Comparison of ENCODE assay signal across 24 mouse cellular contexts in genomic region chr11:18371304-18371703, GRCm38 (mm10).
DNase-seq lines count a peak whose midpoint lies in the region; ATAC-seq lines count a peak whose summit lies in the region.
"Had no signal": no experiment of that assay in that cellular context is flagged by ENCODE, and none has a peak within 500 bp of the region (broad histone marks: within the 10 kb centered on the region; RNA-seq: fewer than 3 reads in every experiment).

No protein-coding gene starts in this region.

- H3K4me2 ChIP-seq in hindbrain, embryonic 11.5 days (replicated peaks; ENCODE audit: low read depth, low read length): no peak overlapping the region
- H3K4me2 ChIP-seq: embryonic facial prominence, embryonic 12.5 days; embryonic facial prominence, embryonic 15.5 days; heart, embryonic 11.5 days; hindbrain, embryonic 14.5 days had no signal

- WGBS in hindbrain, embryonic 10.5 days: 15% methylated on average over 3 of the region's 3 CpGs
- WGBS in hindbrain, embryonic 11.5 days: 7% methylated on average over 3 of the region's 3 CpGs

- H3K36me3 ChIP-seq in hindbrain, embryonic 10.5 days: no peaks in the 10 kb centered on the region
- no peaks in the 10 kb centered on the region for H3K36me3 ChIP-seq in hindbrain, embryonic 11.5 days (ENCODE audit: control insufficient read depth, insufficient read depth, low read length)
- H3K36me3 ChIP-seq: embryonic facial prominence, embryonic 12.5 days; embryonic facial prominence, embryonic 15.5 days; G1E had no signal

- ATAC-seq in hindbrain, embryonic 11.5 days (ENCODE audit: low FRiP score): no peak
- no peak for ATAC-seq in cerebellum, adult (ENCODE audit: insufficient number of reproducible peaks, low FRiP score, low TSS enrichment)
- ATAC-seq: activated CD4-positive, CD25-positive, alpha-beta regulatory T cell, adult 4 months; CD4-positive, CD25-positive, alpha-beta regulatory T cell, adult 4 months; forebrain, embryonic 14.5 days; forebrain, postnatal 0 days; hindbrain, postnatal 0 days; inflammation-experienced regulatory T-cells, adult 6 months; intestine, embryonic 16.5 days; Patski had no signal

- H3K27me3 ChIP-seq in hindbrain, embryonic 10.5 days (ENCODE audit: insufficient read depth, poor library complexity, severe bottlenecking): no peaks in the 10 kb centered on the region
- H3K27me3 ChIP-seq in hindbrain, embryonic 11.5 days (ENCODE audit: control insufficient read depth, insufficient read depth, low read length): no peaks in the 10 kb centered on the region
- H3K27me3 ChIP-seq: embryonic facial prominence, embryonic 12.5 days; embryonic facial prominence, embryonic 15.5 days; Patski had no signal

- no peaks in the 10 kb centered on the region for H3K9me3 ChIP-seq in hindbrain, embryonic 10.5 days
- H3K9me3 ChIP-seq in hindbrain, embryonic 11.5 days (ENCODE audit: control insufficient read depth, low read length): no peaks in the 10 kb centered on the region
- H3K9me3 ChIP-seq: embryonic facial prominence, embryonic 12.5 days; embryonic facial prominence, embryonic 15.5 days; G1E had no signal

- H3K27ac ChIP-seq in hindbrain, embryonic 10.5 days: 0 out of 2 replicates have a peak overlapping the region, but pooled peaks have one; percentile 29
- H3K27ac ChIP-seq in hindbrain, embryonic 11.5 days (ENCODE audit: low read depth, low read length): no peak overlapping the region
- H3K27ac ChIP-seq: embryonic facial prominence, embryonic 12.5 days; embryonic facial prominence, embryonic 15.5 days; gastrocnemius, adult 2 months; hindbrain, embryonic 14.5 days; hindbrain, postnatal 0 days had no signal

- no peak for DNase-seq in hindbrain, embryonic 10.5 days (ENCODE audit: low spot score)
- DNase-seq in hindbrain, embryonic 11.5 days (ENCODE audit: low spot score): no peak
- peak; percentile 29 for DNase-seq in retina, embryonic 14.5 days (ENCODE audit: low spot score)
- DNase-seq in retina, postnatal 1 day: no peak
- DNase-seq in R1 (ENCODE audit: low read depth, low spot score): peak; percentile 86
- DNase-seq: cerebellum, adult 11-12 months; cerebellum, adult 8-10 months; forebrain, postnatal 0 days; gastrocnemius, adult 2 months; gastrocnemius, postnatal 14 days; heart, adult 11 months had no signal

- H3K4me1 ChIP-seq in hindbrain, embryonic 10.5 days (replicated peaks): peaks cover 13% of the 10 kb centered on the region
- H3K4me1 ChIP-seq in hindbrain, embryonic 11.5 days (replicated peaks; ENCODE audit: control insufficient read depth, insufficient read depth, low read length): 0 out of 2 replicates have a peak, but pooled peaks cover 2% of the 10 kb centered on the region
- H3K4me1 ChIP-seq: embryonic facial prominence, embryonic 12.5 days; embryonic facial prominence, embryonic 15.5 days had no signal

- H3K4me3 ChIP-seq in hindbrain, embryonic 10.5 days: no peak overlapping the region
- no peak overlapping the region for H3K4me3 ChIP-seq in hindbrain, embryonic 11.5 days (ENCODE audit: low read depth, low read length)
- H3K4me3 ChIP-seq: embryonic facial prominence, embryonic 12.5 days; embryonic facial prominence, embryonic 15.5 days; gastrocnemius, adult 2 months had no signal

- H3K9ac ChIP-seq in hindbrain, embryonic 11.5 days (ENCODE audit: low read depth, low read length): no peak overlapping the region
- H3K9ac ChIP-seq: embryonic facial prominence, embryonic 12.5 days; embryonic facial prominence, embryonic 15.5 days; forebrain, postnatal 0 days; hindbrain, embryonic 14.5 days had no signal

Comparison
In these comparisons a context has a peak if more than half of its experiments do, and no peak if none do; other contexts are left out.
1. DNase-seq: peak in retina, embryonic 14.5 days (single experiment) and R1 (single experiment); none in hindbrain, embryonic 10.5 days (single experiment), hindbrain, embryonic 11.5 days (single experiment) and retina, postnatal 1 day (single experiment).